Comparison of ENCODE assay signal across 17 mouse cellular contexts in the genomic region with DNA sequence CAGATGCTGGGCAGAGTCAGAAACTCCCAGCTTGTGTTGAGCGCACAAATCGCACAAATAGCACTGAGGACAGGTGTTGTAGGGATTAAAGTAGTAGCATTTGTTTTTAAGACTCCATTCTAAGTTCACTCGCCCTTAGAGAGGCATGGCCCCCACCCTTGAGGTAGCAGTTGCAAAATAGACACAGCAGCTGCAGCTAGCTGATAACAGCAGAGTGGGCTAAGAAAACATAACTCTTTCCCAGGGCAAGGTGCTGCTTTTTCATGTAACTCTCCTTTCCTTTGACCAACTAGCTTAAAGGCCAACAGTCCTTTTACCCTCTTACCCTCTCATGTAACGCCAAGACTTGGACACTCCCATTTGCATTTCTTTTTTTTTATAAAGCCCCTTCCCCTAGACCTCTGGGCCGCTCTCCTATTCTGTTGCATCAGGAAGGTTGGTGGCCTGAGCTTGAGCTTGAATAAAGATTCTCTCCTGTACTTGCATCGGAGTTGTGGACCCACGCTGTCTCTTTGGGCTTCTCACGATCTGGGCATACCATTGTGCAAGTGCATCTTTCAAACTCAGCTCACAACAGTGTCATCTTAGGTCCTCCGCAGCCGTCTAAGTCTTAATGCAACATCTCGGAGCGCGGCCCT.
DNase-seq lines count a peak whose midpoint lies in the region; ATAC-seq and TF ChIP-seq lines count a peak whose summit lies in the region.
"Had no signal": no experiment of that assay in that cellular context is flagged by ENCODE, and none has a peak within 500 bp of the region (broad histone marks: within the 10 kb centered on the region; RNA-seq: fewer than 3 reads in every experiment).

No protein-coding gene starts in this region.

- no peak for TF ChIP-seq POLR2A in bone marrow, adult 2 months (IDR thresholded peaks at IDR 0.05; ENCODE audit: borderline replicate concordance, control insufficient read depth, low read depth, low read length)

- H3K9ac ChIP-seq in heart, embryonic 13.5 days, result no peak overlapping the region
- H3K9ac ChIP-seq: hindbrain, embryonic 15.5 days had no signal

- H3K36me3 ChIP-seq in heart, embryonic 13.5 days, result no peaks in the 10 kb centered on the region
- H3K36me3 ChIP-seq: hindbrain, embryonic 15.5 days had no signal

- no peak overlapping the region for H3K4me2 ChIP-seq in heart, embryonic 13.5 days
- H3K4me2 ChIP-seq: hindbrain, embryonic 15.5 days had no signal

- H3K4me3 ChIP-seq in heart, embryonic 13.5 days, result no peak overlapping the region
- H3K4me3 ChIP-seq in bone marrow, adult 2 months (replicated peaks; ENCODE audit: control insufficient read depth, low read depth, low read length), result peak overlapping the region; percentile 42
- H3K4me3 ChIP-seq: gastrocnemius, adult 2 months; hindbrain, embryonic 15.5 days; left cerebral cortex, adult 2 months had no signal

- H3K27me3 ChIP-seq in heart, embryonic 13.5 days (replicated peaks), result no peaks in the 10 kb centered on the region
- H3K27me3 ChIP-seq: hindbrain, embryonic 15.5 days had no signal

- 74% methylated on average over 13 of the region's 13 CpGs for WGBS in heart, embryonic 13.5 days
- WGBS in bone marrow, adult 2 months, result 72% methylated on average over 13 of the region's 13 CpGs

- H3K9me3 ChIP-seq in heart, embryonic 13.5 days, result no peaks in the 10 kb centered on the region
- H3K9me3 ChIP-seq: hindbrain, embryonic 15.5 days had no signal

- no peak overlapping the region for H3K27ac ChIP-seq in heart, embryonic 13.5 days (replicated peaks)
- peak overlapping the region; percentile 81 for H3K27ac ChIP-seq in bone marrow, adult 2 months (ENCODE audit: control insufficient read depth, insufficient read depth, low read depth, low read length, poor library complexity)
- H3K27ac ChIP-seq: gastrocnemius, adult 2 months; hindbrain, embryonic 15.5 days; left cerebral cortex, adult 2 months had no signal

- H3K4me1 ChIP-seq in heart, embryonic 13.5 days, result no peaks in the 10 kb centered on the region
- no peaks in the 10 kb centered on the region; the same call in 1 of the 2 replicates for H3K4me1 ChIP-seq in bone marrow, adult 2 months (ENCODE audit: control insufficient read depth, insufficient read depth, low read length)
- H3K4me1 ChIP-seq: hindbrain, embryonic 15.5 days had no signal

- TF ChIP-seq CTCF in bone marrow, adult 2 months (IDR thresholded peaks at IDR 0.05; ENCODE audit: control insufficient read depth, insufficient read depth, low read length), result no peak

- no peak for DNase-seq in heart, adult 9 months (ENCODE audit: low spot score in 2 of 2)
- DNase-seq in liver, result peak; percentile 82
- DNase-seq in frontal cortex, postnatal 25 days (ENCODE audit: low spot score in 2 of 2), result no peak
- DNase-seq in adrenal gland, postnatal 36 days, result no peak
- DNase-seq in left cerebral cortex, adult 8-10 months (ENCODE audit: low spot score in 2 of 2), result no peak
- DNase-seq: cerebellum, adult 9-10 months; embryo, embryonic 11 days; gastrocnemius, adult 2 months; kidney, adult 18-20 months; lung, postnatal 36 days; midbrain, embryonic 14.5 days had no signal

- ATAC-seq in heart, embryonic 13.5 days (ENCODE audit: extremely low read depth, insufficient number of reproducible peaks, low FRiP score, low TSS enrichment), result peak; percentile 44; the same call in 1 of the 2 replicates
- ATAC-seq in megakaryocyte-erythroid progenitor cell, adult 5-6 weeks (replicated peaks; ENCODE audit: low FRiP score, low TSS enrichment, poor library complexity, severe bottlenecking), result peak; percentile 91
- ATAC-seq: Patski had no signal
